Mouse (Mus musculus) urinary bladder, postnatal 14 days (tissue): Measurements from ENCODE around the gene Adtrp.

ENCODE experiments used
- DNase-seq: peaks from one replicate; pipeline ENCODE4 v3.0.0; 2021; ENCODE audit warnings: low spot score

Gene Adtrp

DNA sequence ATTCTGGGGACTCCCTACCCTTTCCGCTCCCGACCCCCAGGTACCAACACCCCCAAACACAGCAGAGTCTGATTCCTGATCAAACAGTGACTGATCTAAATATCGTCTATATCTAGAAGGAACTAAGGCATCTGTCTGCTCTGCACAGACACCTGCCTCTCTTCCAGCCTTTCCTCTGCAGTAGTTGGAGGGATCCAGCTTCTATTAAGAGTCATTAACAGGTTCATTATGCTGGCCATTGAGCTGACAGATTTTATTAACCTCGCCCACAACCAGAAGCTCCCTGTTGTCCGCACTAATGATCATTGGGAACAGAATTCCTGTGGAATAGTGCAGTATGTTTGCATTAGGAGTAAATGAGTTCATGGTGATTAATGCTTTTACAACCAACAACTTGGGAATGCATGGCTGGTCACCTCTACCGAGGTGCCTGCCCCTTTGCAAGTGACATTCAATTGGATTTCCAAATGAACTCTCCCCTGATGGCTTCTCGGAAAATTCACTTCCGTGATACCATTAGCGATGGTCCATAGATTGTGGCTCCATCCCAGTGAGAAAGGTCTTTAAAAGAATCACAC is 67.8 kb downstream of the Adtrp start:
- no peak for DNase-seq

DNA sequence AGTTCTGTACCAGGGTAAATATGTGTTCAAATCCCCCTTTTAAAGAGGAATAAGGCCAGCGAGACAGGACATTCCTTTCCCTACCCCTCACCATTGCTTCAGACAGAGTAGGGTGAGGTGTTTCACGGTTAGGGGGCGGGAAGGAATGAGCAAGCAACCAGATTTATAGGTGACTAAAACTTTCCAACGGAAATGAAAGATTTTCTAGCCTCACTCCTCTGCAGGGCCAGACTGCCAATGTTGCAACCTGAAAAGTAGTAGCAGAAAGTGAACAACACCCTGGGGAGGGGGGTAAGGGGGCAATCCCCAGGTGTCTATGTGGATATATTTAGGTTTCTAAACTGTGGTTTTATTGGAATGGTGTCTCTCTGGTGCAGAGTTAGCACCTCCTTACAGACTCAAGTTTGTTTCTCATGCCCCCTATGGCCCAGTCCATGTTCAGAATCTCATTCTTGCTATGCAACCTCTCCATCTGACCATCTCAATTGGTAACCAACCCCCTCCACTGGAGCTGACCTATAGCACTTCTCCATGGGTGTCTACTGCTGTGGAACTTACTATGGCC is 73.6 kb downstream of the Adtrp start:
- no peak for DNase-seq

DNA sequence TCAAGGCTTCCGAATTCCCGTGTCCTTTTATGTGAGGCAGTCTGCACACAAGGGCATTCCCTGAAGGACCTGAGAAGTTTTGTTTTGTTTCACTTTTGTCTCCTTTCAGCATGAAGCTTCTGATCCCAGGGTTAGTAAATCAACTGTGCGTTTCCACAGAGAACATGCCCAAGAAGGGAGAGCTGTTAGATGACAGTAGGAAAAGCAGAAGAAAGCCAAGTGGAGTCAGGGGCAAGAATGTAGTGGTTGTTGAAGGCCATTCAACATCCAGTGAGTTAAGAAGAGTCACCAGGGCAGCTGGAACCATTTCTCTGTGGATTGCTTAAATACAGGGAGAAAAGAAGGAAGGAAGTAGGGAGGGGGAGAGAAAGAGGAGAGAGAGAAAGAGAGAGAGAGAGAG is 76.4 kb downstream of the Adtrp start:
- no peak for DNase-seq

DNA sequence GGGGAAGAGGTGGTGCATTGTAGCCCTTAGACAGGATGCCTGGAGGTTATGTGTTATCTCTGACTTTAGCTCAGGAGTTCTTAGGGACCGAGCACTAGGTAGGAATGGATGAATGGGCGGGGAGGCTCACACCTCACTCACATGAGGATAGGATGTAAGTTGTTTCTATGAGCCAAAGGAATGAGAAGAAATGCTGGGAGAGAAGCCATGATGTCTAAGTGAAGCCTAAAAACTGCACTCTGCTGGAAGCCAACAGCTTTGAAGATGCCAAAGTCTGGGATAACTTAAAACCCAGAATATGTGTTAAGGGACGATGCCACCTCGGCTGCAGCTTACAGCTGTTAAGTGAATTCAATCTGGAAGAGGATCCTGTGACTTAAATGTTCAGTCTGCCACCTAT is 79.5 kb downstream of the Adtrp start:
- no peak for DNase-seq

DNA sequence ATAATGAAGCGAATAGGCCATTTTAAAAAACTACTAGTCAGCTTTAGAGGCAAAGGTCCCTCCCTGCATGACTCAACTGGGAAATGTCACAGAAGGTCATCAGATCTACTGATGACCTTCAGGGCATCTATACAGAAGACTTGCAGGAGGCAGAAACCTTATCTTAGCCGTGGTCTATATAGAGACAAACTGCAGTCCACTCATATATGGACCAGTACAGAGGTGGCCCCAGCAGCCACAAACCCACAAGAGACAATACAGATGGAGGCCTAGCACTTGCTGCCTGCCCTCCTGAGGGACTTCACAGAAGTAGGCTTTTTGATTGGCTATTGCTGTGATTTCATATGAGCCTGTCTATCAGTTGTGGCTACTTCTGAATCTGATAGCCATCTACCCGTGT is 85.5 kb downstream of the Adtrp start:
- DNase-seq: no peak

DNA sequence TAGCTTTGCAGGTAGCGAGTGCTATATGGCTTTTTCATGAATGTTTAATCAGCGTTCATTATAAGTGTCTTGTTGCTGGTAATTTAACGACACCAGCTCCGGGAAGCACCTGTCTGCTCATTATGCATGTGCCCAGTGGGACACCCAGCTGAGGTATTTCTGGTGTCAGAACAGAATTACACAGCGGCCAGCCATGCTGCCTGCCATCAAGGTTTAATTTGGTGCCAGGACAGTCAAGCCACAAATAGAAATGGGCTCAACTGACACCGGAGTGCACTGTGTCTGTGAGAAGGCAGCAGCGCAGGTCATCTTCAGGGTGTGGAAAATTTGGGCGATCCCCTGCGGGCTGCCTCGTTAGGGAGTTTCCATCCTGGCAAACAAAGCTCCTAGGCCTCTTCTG is 87.0 kb downstream of the Adtrp start:
- no peak for DNase-seq

DNA sequence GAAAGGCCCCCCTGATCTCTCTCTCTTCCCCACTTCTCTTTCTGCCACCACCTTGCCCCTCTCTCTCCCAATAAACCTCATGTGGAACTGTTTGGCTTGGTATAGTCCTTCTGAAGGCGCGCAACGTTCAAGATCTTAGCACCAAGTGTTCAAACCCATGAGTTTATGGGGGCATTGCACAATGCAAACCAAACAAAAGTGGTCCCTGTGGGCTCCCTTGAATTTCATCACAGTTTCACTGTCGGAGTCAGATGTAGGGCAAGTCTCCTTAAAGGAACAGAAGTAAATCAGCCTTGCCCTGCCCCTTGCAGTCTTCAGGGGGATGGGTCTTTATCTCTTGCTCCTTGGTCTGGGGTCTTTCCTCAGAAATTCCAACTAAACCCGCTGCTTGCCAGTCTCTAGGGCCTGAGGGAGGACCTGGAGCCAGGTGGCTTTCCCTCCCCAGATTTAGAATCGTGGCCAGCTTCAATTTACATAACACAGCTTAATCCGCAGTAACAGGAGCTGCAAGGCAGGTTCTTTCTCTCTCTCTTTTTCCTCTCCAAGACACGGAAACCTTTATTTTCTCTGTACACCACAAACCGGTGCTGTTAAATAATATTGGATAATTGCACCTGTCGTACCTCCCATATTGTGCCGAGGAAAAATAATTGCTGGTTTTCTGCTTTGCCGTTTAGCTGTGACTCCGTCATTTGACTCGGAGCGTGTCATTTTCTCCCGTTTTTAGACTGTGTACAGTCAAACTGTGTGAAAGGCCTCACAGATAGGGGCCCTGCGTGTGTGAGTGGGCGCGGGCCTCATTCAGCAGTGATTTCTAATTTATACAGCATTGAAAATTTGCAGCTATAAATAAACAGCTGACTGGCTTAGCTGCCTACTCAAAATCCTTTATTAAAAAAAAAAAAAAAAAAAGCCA is 88.7 kb downstream of the Adtrp start:
- DNase-seq: no peak

DNA sequence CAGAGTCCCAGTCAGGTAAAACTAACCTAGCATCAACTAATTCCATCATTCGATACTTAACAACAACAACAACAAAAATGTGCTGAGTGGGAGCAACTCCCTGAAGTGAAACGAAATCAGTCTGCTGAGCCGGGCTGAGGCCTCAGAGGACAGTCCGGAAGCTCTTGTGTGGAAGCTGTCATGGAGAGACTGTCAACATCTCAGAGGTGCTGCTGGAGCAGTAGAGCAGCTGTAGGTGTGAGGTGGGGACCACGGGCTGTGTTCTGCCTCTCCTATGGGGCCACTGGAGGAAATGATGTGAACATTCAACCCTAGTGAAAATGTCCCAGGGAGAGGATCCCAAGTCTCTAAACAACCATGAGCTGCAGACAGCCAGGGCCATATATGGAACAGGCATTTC is 94.4 kb downstream of the Adtrp start:
- DNase-seq: no peak

DNA sequence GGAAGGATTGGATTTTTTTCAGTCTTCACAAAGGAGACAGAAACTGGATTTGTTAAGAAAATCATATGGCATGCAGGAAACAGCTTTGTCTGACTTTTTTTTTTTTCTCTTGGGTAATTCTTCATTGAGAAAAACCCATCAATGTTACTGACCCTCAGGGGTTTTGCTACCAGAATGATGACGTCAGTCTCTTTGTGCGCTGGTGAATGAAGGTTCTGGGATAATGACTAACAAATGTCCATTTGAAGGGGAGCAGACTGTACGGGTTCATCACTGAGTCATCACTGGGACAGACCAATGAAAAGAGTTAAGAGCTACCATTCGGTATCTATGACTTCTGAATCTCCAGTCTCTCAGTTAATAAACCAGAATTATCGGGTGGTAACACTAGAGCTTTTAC is 97.0 kb downstream of the Adtrp start:
- no peak for DNase-seq

DNA sequence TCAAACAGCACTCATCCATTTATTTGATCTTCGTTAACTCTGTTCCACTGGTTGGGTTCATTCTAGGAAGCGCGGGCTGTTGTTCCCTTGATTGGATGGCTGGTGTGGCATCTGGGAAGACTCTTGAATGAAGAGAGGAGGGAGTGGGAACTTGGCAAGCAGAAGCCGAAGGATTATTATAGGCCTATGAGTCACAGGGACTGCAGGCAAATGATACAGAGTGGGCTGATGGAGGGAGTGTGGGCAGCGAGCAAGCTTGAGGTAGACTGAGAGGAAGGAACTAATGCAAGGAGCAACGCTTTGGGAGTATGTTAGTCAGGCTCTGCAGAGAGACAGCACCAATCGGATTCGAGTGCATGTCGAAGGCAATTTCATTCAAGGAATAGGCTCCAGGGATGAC is 98.6 kb downstream of the Adtrp start:
- peak; percentile 7 for DNase-seq

DNA sequence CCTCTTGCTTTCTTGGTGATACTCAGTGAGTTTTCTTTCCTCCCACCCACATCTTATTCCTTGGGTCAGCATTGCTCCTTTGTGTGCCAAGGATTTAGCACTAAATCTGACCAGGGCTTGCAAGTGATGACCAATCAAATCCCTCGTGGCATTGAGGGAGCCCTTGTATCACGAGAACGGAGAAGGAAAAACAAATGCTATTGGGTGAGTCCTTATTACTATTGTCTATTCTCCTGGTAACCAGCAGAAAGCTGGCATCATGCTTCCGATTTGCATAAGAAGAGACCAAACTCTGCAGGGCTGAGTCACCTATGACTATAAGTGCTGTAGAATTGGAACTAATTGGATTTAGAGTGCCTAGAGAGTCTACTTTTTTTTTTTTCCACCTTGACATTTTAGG is 99.8 kb downstream of the Adtrp start:
- no peak for DNase-seq

DNA sequence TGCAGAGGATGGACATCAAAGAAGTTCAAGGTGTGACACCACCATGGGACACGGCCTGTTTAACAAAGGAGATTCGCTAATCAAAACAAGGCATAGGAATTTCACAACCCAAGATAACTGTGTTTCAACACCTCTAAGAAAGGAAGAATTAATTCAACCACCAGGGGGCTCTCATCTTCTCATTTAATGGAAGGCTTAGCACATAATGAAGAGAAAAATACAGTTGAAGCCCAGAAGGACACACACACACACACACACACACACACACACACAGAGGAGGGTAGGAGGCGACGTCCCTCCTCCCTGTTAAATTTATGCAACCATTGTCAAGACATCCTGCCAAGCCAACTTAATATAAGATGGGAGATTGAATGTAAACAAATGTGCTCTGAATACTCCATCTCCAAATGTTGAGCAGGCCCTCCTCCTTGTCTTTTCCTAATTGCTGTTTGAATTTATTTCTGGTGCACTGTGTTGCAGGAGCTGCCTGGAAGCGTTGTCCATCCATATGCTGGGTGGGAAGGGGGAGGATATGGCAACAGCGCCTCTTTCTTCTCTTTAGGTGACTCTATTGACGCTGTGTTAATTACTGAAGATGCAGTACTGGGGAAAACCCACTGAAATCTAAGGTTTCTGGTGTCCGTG is 100.4 kb downstream of the Adtrp start:
- no peak for DNase-seq

DNA sequence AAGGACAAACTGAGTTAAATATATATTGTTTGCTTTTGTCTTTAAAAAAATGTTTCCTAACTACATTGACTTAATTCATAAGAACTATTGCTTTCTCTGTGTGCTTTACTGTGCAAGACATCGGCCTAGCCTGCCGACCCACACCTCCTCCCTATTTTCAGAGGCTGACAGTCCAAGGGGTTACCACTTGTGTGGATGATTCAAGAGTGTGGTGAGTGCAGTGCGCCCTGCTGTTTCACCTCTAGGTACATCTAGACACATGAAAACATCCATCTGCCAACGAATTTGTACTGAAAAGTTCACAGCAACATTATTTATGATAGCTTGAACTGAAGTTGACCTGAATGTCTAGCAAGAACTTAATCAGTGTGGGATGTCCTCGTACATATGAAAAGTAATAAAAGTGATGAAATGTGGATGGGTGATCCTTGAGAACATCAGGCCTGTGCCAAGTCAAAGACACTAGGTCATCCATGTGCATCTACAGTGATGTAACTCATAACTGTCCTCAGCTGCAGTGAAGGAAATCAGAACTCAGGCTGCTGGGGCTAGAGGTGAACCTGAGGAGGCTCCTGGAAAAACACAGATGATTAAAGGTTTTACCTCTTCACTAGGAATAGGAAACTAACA is 106.9 kb downstream of the Adtrp start:
- DNase-seq: no peak

DNA sequence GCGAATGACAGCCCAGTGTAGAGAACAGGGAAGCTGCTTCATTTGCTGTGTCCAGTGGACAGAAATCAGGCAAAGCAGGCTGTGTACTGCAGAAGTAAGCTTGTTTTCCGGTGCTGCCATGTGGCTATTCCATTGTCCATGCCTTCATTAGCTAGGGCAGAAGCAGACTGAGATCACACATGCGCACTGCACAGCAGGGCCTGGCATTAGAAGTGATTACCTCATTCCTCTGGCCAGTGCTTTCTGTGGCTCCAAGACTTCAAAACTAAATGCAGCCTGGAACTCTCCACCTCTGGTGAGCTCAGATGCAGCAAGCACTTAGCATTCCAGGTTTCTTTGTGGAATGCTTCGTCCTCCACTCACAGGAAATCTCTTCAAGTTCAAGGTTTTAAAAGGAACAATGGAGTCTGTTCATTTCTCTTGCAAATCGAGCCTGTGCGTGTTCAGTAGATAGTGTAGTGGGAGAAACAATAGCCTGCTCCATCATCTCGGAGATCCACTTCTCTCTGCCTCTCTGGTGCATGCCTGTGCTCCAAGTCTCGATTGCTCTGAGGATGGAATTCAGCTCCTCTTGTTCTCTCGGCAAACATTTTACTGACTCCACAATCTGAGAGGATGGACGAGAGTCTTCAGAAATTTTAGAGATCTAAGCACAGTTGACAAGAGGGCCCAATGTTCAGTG is 109.7 kb downstream of the Adtrp start:
- no peak for DNase-seq

DNA sequence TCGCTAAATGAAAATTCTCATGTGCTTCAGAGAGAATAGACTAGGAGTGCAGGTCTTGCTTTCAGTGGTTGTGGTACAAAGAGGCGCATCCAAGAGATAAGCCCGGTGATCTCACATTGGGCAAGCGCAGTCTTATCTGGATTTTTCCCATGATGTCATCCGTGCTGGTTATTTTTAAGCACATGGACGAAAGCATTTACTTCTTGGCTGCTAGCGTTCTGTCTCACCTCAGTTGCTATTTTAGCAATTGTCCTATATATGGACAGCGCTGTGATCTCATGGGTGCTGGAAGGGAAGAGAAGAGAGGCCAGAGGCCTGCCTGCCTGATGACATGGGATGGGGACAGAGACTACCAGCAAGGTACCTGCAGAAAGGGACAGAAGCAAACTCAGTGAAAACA is 117.8 kb downstream of the Adtrp start:
- DNase-seq: no peak

DNA sequence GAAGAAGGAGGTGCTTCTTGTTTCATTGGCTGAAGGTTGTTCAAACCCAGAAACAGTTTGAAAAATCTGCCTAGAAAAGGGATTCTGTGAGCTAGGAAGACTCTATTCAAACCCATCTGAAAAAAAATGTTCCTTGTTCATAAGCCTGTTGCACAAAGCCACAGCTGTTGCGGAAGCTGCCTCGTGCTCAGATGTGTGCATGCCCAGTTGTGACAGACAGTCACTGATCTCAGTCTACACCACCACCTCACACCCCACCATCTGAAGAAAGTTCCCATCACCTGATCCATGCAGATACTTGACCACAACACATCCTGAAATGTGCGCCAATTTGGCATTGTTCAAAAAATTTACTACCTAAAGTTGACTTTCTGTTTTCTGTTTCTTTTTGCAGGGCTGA is 119.7 kb downstream of the Adtrp start:
- no peak for DNase-seq

DNA sequence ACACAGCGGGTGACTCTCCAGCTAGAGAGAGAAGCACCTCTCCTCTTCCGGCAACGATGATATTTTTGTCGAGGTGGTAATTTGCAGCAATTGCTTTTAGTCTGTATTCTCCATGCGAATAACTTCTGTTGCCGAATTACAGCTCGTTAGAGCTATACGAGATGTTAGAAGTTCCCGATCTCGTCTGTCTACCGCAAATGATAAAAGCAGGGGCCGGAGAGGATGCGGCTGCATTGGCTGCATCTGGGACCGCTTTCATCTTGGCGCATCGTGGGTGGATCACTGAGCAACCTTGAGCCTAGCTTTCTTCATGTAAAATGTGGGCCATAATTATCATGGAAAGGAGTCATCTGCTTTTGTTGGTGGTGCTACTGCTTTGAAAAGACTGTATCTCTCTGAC is 128.2 kb downstream of the Adtrp start:
- no peak for DNase-seq

DNA sequence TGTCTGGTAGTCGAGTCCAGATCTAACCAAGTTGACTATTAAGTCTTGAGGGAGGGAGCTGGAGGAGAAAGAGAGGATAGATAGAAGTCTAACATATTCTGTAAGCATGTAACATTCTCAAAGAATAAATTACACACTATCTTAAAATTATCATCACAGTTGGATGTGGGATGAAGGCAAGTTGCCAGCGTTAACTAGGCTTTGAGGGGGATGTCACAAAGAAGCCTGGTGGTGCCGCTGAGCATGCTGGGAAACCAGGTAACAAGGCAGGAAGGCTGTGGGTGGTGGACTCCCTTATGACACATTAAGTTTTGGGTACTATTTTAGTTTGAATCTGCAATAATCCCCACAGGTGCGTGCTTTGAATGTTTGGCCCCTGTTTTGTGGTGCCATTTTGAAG is 129.4 kb downstream of the Adtrp start:
- DNase-seq: no peak
